Mouse (Mus musculus) left cerebral cortex, adult 8-10 months (tissue): ENCODE measurements around the gene Ly6c1. TPM values are rescaled to one million over a fixed set of nuclear protein-coding genes. Genes with fewer than 3 reads are reported as not detected.
A peak's percentile ranks its signal among the peaks of the same experiment; 100 is the strongest.
"Not testable (repeated sequence)": the region's sequence is repeated elsewhere in the genome, so short reads cannot be mapped to it uniquely, and the experiment has no call there.

Experiments
- DNase-seq, 2 experiments: peaks; one replicate each; pipeline ENCODE4 v3.0.0; 2022; ENCODE audit warnings: low spot score in 2 of 2
- total RNA-seq, 4 experiments: library from RNA; stranded (reverse); gene quantifications; 2 replicates each; pipeline ENCODE4 v1.2.4; 2022

Gene Ly6c1
- total RNA-seq = 10 to 100 TPM; 58.5 to 66.5 (median 64.9) TPM

DNA sequence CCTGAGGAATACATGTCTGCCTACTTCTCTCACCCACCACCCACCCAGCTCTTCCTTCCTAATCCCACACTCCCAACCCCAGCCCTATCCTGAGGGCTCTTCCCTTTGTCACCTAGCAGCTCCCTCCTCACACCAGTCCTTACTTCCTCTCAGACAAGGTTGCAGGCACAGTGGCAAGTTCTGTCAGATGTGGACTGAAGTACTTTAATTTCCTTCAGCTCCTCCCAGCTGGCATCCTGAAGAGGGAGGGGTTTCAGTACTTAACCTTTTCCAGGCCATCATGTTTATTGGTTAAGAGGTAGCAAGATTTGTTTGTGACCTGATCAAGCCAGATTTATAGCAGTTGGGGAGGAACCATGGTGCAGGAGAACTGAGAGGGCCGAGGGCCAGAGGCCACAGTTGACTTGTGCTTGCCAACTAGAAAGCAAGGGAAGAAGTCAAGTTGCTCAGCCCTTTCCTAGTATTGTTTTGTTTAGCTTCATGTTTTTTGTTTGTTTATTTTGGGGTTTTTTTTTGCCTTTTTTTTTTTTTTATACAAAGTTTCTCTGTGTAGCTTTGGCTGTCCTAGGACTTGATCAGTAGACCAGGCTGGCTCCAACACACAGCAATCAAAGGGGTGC, at the start of gene Ly6c1:
Gene Ly6c1 (minus strand): TSS at position 189 of the 620 bp plus-strand sequence.
- not testable (repeated sequence) for DNase-seq

DNA sequence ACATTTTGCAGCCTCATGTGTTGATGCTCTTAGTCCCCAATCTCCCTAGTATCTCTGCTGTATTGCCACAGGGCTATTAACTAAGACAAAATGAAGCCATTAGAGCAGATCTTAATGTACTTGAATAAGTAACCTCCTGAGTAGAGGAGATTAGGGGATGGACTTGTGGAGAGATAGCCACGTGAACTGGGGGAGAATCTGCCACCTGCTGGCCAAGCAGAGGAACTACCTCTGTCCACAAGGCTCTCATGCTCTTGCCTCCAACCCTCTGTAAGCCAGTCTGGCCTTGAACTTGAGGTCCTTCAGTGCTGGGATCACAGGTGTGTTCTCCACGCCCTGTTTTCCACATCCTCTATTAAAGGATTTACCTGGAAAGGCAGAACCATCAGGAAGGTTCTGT, 39.4 kb upstream of the Ly6c1 start:
- not testable (repeated sequence) for DNase-seq

DNA sequence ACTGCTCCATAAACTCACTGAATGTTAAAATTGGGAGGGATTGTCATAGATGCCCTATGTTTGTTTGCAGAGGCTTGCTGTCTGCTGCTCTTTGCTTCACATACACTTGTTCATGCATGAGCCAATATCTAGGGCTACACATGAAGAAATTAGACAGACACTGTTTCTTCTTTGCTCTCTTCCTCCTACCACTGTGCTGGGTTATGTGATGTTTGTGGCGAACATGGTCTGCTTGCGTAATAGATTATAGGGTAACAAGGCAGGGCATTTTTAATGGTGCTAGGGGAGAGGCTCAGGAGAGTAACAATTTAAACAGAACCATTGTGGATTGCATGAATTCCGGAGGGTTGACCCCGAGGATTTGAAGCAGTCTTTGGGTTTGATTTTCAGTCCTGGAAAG, 21.3 kb upstream of the Ly6c1 start:
- no peak for DNase-seq

DNA sequence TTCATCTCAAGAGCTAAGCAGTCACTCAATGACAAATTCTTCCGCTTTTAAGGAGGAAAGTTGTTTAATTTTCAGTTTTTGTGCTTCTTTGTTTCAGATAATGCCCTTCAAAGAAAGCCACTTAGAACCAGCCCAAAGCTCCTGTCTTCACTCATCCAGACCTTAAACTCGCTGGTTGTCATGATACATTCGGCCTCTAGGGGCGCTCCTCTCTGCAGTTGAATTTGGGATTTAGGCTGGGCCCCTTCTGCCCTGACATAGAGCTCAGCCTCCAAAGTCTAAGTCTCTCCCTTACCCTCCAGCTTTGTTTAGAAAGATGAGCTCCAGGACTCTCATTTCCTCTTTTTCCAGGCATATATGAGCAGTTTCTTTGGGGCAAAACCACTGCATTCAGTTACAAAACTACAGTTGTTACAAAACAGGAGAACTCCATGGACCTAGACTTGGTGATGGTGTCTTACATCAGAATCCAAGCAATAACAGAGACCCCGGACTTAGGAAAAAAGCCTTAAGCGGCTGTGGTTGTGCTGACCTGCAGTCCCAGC, 13.5 kb upstream of the Ly6c1 start:
- peak in 1 of 2 experiments; percentile 45 for DNase-seq

DNA sequence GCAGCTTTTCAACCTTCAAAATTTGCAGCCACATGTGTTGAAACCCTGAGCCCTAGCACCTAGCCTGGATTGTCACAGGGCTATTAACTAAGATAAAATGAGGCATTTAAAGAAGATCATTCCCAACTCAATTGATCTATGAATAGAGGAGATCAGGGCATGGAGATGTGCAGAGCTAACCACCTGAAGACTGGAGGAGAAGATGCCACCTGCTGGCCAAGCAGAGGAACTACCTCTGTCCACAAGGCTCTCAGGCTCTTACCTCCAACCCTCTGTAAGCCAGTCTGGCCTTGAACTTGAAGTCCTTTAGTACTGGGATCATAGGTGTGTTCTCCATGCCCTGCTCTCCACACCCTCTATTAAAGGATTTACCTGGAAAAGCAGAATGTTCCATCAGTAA, 11.9 kb upstream of the Ly6c1 start:
- DNase-seq = peak in 1 of 2 experiments; percentile 8

DNA sequence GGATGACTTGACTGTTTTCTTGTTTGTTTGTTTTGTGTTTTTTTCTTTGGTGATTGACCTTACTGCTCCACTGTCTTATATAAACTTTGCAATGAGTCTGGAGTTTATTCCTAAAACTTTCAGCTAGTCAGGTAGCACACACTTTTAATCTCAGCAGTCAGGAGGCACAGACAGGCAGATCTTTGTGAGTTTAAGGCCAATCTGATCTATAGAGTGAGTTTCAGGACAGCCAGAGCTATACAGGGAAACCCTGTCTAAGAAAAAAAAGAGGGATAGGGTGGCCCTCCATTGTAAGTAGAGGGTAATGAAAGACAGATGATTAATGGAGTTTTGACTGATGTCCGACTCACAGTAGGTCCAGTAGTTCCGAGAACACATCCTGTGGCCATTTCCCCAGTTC, 7.4 kb upstream of the Ly6c1 start:
- no peak for DNase-seq

DNA sequence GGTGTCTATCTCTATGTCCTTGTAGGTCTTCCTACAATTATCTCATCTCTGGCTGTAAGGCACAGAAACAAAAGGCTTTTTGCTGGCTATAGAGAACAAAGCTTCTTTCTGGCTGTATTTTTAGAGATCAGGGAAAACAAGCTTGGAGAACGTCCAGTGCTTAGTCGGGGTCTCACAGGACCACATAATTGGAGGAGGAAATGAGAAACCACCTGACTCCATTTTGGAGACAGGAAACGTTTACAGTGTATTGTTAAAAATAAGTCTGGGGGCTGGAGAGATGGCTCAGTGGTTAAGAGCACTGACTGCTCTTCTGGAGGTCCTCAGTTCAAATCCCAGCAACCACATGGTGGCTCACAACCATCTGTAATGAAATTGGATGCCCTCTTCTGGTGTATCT, 6.8 kb upstream of the Ly6c1 start:
- not testable (repeated sequence) for DNase-seq

DNA sequence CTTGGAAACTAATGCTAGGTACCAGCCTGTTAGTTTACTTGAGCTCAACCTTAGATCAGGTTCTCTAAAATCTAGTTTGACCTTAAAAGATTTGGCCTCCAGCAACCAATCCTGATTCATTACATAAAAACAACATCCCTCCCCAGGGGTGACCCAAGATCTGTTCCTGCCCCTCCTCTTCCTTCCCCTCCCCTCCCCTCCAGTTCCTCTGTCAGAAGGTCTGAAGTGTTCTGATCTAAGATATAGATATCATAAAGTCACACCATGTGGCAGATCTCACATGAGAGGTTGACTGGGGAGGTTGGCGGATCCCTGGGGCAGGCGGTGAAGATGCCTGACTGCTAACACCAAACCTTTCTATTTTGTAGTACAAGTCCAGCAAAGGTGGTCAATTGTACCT, 3.8 kb upstream of the Ly6c1 start:
- not testable (repeated sequence) for DNase-seq

DNA sequence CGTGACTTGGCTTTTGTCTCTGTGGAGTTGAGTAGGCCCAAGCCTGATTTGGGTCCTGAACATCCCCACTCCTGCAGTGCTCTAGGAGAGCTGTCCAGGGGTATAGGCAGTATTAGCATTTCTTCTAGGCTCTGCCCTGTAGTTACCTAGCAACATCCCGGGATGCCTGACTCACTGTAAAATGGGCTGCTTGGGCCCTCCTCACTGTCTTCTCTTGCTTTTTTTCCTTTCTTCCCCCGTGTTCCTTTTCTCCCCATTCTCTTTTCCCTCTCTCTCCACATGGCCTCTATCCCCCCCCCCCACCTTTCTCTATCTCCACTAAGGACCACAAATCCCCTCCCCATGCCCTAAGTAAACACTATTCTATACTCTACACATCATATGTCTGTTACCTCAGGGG, 2.5 kb upstream of the Ly6c1 start:
- DNase-seq = not testable (repeated sequence)

DNA sequence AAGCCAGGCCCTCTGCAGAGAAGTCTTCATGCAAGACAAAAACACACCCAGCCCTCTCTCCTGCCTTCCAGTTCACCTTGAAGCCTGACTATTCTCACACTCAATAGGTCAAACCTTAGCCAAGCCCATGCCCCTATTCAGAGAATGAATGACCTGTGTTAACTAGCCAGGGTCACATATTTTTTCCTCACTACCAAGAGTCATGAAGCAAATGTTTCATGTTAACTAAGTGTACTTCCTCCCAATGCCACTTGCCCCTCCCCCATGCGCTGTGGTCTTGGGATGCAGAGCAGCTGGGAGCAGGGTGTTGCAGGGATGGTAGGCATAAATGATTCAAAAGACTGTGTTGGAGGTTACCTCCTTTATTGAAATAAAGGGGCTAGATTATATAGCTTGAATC, 2.0 kb upstream of the Ly6c1 start:
- not testable (repeated sequence) for DNase-seq

DNA sequence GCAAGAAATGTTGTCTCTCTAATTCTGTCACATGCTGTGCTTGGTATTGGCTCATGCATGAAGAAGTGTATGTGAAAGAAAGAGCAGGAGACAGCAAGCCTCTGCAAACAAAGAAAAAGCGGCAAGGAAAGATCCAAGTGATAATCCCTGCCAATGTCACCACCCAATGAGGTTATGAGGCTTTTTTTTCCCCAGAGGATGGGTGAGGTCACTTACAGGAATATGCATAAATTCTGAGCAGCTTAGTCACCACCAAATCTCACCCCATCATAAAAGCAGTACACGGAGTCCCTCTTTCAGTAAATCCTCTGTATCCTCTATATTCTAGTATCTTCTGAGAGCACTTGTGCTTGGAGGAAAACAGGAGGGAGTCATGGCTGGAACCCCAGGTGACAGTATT, 1.2 kb upstream of the Ly6c1 start:
- not testable (repeated sequence) for DNase-seq

DNA sequence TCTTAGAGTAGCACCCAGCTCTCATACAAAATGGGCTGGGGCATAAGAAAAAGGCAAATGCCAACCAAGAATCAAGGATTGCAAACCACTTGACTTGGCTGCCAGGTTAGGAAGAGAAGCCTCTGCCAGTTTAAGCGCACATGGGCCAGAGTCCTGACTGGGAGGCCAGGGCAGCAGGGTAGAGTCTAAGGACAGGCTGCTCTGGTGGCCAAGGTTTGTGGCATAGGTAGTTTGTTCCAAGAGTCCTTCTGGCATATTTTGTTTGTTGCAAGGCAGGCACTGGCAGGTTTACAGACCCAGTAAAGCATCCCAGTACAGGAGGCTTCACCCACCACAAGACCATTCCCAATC, 685 bp downstream of the Ly6c1 start:
- not testable (repeated sequence) for DNase-seq

DNA sequence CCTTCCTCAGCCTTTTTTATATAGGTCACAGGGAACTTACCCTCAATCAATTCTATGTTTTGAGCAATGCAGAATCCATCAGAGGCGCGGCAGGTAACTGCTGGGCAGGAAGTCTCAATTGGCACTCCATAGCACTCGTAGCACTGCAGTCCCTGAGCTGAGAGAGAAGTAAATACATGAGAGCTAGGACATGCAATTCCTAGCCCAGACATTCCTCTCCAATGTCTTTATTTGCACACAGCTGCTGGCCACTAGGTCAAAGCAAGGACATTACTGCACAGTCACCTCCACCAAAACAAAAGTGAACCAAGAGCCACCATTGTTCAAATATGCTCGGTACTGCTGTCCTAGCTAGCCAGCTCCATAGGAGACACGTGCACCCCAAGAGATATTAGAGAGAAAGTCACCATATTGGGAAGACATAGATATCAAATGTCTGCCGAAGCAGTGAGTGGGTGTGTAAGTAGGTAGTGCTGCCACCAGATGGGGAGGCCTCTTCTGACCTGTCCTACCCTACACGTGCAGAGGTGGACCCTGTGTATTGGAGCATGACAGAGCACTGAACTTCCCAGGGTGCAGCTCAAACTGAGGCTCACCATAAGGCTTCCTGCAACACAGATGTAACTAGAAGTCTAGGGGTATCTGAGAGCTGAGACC, 1.2 kb downstream of the Ly6c1 start:
- DNase-seq = not testable (repeated sequence)

DNA sequence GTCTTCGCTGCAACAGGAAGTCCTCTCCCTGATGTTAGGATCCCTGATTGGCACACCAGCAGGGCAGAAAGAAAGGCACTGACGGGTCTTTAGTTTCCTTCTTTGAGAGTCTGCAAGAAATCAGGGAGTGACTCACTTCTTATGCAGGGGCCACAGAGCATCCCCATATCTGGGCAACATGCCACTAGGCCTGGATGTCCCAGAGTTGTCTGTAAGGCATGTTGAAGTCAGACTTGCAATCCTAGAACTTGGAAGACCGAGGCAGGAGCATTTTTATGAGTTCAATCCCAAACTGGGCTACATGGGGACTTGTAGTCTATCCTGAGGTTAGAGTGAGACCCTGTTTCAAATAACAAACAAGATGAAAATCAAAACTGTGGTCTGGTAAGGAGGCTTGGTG, 3.1 kb downstream of the Ly6c1 start:
- not testable (repeated sequence) for DNase-seq

DNA sequence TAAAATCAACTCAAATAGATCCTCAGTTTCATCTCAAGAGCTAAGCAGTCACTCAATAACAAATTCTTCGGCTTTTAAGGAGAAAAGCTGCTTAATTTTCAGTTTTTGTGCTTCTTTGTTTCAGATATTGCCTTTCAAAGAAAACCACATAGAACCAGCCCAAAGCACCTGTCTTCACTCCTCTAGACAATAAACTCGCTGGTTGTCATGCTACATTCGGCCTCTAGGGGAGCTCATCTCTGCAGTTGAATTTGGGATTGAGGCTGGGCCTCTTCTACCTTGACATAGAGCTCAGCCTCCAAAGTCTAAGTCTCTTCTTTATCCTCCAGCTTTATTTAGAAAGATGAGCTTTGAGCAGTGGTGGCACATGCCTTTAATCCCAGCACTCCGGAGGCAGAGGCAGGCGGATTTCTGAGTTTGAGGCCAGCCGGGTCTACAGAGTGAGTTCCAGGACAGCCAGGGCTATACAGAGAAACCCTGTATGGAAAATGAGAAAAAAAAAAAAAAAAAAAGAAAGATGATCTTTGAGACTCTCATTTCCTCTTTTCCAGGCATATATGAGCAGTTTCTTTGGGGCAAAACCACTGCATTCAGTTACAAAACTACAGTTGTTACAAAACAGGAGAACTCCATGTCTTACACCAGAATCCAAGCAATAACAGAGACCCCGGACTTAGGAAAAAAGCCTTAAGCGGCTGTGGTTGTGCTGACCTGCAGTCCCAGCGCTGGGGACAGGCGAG, 27.4 kb downstream of the Ly6c1 start:
- not testable (repeated sequence) for DNase-seq

DNA sequence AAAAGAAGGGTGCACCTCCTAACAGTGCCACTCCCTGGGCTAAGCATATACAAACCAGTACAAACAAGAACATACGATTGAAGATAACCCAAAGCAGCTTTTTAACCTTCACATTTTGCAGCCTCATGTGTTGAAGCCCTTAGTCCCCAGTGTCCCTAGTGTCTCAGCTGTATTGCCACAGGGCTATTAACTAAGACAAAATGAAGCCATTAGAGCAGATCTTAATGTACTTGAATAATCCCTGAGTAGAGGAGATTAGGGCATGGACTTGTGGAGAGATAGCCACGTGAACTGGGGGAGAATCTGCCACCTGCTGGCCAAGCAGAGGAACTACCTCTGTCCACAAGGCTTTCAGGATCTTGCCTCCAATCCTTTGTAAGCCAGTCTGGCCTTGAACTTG, 29.2 kb downstream of the Ly6c1 start:
- DNase-seq = not testable (repeated sequence)

Other genes with a start within 250 kb of the Ly6c1 start
- not detected for gene Gml2, start 229.8 kb downstream of the Ly6c1 start, total RNA-seq
- gene 2010109I03Rik, start 151.8 kb downstream of the Ly6c1 start, total RNA-seq = under 1 TPM in 3 of 4 experiments, not detected in 1; 0.21 to 0.30 (median 0.27) TPM
- gene Ly6i, start 65.4 kb downstream of the Ly6c1 start, total RNA-seq = not detected
- gene Ly6a, start 50.8 kb downstream of the Ly6c1 start, total RNA-seq = 10 to 100 TPM; 25.1 to 31.7 (median 26.5) TPM
- gene Ly6c2, start 63.1 kb upstream of the Ly6c1 start, total RNA-seq = 1 to 10 TPM; 1.5 to 3.8 (median 2.2) TPM
- not detected for gene Ly6g, start 106.4 kb upstream of the Ly6c1 start, total RNA-seq
- not detected for gene BC025446, start 167.5 kb upstream of the Ly6c1 start, total RNA-seq
- gene Ly6f, start 219.6 kb upstream of the Ly6c1 start, total RNA-seq = not detected